Mouse (Mus musculus): ENCODE results near the gene Cbl.

Gene Cbl

GRCm38 (mm10) chr9:44104881-44105280, 129.0 kb downstream of the Cbl start:
- DNase-seq (ENCODE audit: low spot score) = no peak

DNA sequence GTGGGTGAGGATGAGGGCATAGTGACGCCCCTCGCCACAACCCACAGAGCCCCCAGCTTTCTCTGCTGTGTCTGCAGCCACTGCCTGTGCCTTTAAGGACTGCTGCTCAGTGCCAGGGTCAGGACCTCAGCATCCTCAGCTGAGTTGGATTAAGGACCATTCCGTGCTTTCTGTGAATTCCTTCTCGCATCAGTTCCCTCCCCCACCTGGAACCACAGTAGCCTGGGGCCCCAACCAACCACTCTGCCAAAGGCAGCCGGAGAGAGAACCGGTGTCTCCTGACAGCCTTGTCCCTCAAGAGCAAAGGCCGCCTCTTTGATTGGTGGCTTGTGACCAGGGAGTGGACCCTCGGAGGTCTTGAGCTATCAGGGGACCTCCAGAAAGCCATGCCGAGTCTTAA, 132.4 kb downstream of the Cbl start, which contains the start of gene Mfrp:
Gene Mfrp (plus strand): TSS at position 240 of the 400 bp plus-strand sequence.
- DNase-seq (ENCODE audit: low spot score) = no peak

GRCm38 (mm10) chr9:44096536-44096935, 137.3 kb downstream of the Cbl start:
- peak; percentile 68 for DNase-seq (ENCODE audit: low spot score)

GRCm38 (mm10) chr9:44095781-44096180, 138.1 kb downstream of the Cbl start:
- DNase-seq (ENCODE audit: low spot score) = no peak

DNA sequence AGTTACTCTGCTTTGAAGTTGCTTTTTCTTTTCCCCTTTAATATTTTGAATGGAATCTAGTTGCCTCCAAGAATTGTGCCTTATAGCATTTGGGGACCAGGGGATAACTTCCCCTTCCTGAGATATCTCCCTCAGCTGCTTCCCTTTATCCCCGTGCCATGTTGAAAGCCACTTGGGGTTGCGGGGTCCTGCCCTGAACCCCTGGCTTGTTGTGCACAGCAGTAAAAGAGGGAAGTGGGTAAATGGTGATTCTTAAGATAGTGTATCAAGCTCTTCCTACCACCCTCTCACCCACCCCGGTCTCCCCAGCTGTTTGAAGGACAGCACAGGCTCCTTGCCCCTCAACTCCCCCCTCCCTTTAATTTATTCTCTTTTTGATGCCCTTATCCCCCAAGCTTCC, 139.1 kb downstream of the Cbl start:
- no peak for DNase-seq (ENCODE audit: low spot score)

GRCm38 (mm10) chr9:44093612-44094503, 140.0 kb downstream of the Cbl start:
- DNase-seq (ENCODE audit: low spot score) = peak; percentile 46
